Mouse (Mus musculus): ENCODE measurements at regions not wholly inside any gene's neighbourhood (a gene's known extent, or its start where the extent isn't known, plus 50 kb on each side); places are given as distances from the start of the nearest gene placed in this dataset.

DNA sequence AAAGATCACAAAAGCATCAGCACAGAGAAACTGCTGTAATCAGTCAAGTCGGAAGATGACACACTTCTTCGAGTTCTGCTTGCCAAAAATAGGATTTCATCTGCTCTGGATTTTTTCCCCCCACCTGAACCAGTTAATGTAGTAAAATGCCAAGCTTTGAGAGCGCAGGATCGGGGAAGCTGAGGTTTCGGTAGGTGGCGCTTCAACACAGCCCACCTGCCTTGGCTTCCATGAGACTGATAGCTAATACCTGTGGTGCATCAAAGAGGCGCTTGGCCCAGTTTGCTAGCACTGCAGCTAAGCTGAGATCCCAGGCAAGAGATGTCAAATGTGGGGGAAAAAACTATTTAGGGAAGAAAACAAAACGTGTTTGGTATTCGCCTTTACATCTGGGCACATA, 686.7 kb upstream of the Slc35b3 start:
- TF ChIP-seq CTCF (IDR thresholded peaks at IDR 0.05; ENCODE audit: low read depth) (peak; percentile 53), EP300 (IDR thresholded peaks at IDR 0.05; ENCODE audit: low read depth) (no peak)
